Mouse (Mus musculus) olfactory bulb, adult 2 months (tissue): ENCODE data around the gene Xdh. TPM values are rescaled to one million over a fixed set of nuclear protein-coding genes. Genes with fewer than 3 reads are reported as not detected.

Experiments used
- H3K27ac ChIP-seq: fragments of 200-500 bp; 2 replicates; pipeline ENCODE4 v1.5.1; 2012; ENCODE audit warnings: low read depth, low read length; ENCODE audit not compliant: insufficient read depth
- H3K4me1 ChIP-seq: fragments of 200-500 bp; 2 replicates; pipeline ENCODE4 v1.6.1; 2012; ENCODE audit warnings: low read length; ENCODE audit not compliant: control insufficient read depth, insufficient read depth
- H3K4me3 ChIP-seq: fragments of 200-500 bp; 2 replicates; pipeline ENCODE4 v1.5.1; 2012; ENCODE audit warnings: mild to moderate bottlenecking, low read depth, low read length, moderate library complexity; ENCODE audit not compliant: insufficient read depth
- CTCF ChIP-seq: fragments of 200-500 bp; IDR thresholded peaks from 2 replicates; pipeline ENCODE4 v1.5.1; 2012; ENCODE audit warnings: low read depth, mild to moderate bottlenecking, low read length, moderate library complexity; ENCODE audit not compliant: insufficient read depth
- POLR2A ChIP-seq: fragments of 200-500 bp; IDR thresholded peaks from 2 replicates; pipeline ENCODE4 v1.6.1; 2012; ENCODE audit warnings: mild to moderate bottlenecking, low read depth, low read length, moderate library complexity; ENCODE audit not compliant: insufficient read depth
- WGBS: fragments of 180-500 bp; shearing (Covaris S2); methylation state at CpG from one replicate; pipeline ENCODE4 v1.1.7; 2018; 5-methylcytosine and 5-hydroxymethylcytosine counted together
- polyA plus RNA-seq: library from polyadenylated mRNA; stranded (reverse); fragments of >200 nt; gene quantifications from 2 replicates; pipeline ENCODE4 v1.2.4, GENCODE M21; 2012; ENCODE audit warnings: low replicate concordance; ENCODE audit not compliant: missing spikeins, insufficient read depth, insufficient read length

Xdh gene
- polyA plus RNA-seq, result not detected in 2 replicates

DNA sequence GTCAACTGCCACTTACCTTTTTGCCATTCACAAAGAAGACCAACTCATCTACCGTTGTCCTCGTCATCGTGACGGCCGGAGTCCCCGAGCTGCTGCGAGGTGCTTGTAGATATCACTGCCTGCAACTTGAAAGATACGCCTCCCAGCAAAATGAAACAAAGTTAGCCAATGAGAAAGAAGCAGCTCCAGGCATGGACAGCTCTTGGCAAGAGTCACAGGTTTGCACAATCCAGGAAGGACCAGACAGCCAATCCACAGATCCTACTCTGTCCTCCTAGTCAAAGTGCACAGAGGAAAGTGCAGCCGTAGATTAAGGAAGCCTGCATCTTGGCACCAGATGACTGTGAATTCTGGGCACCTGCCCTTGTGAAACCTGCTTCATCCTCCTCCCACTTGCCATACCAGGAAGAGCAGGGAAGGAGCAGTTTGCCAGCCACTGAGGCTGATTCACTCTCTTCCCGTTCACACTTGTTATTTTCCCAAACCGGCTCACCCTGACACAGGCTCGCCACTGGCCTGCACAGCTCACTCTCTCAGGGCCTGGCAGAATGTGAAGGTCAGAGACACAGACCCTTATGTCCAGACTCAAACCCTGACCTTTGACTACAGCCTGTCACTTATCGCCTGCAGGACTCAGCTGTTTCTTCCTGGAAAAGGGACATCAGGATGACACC is at the start of gene Xdh:
Xdh (minus strand) TSS at position 135 of the 674 bp plus-strand sequence.
- no peak within 1 kb of the TSS for H3K4me3 ChIP-seq
- H3K4me1 ChIP-seq, result peaks cover 3% of the 10 kb centered on the region
- TF ChIP-seq POLR2A (no peak), CTCF (no peak)
- no peak within 1 kb of the TSS for H3K27ac ChIP-seq
- WGBS, result 82% methylated on average over 13 of the region's 13 CpGs

DNA sequence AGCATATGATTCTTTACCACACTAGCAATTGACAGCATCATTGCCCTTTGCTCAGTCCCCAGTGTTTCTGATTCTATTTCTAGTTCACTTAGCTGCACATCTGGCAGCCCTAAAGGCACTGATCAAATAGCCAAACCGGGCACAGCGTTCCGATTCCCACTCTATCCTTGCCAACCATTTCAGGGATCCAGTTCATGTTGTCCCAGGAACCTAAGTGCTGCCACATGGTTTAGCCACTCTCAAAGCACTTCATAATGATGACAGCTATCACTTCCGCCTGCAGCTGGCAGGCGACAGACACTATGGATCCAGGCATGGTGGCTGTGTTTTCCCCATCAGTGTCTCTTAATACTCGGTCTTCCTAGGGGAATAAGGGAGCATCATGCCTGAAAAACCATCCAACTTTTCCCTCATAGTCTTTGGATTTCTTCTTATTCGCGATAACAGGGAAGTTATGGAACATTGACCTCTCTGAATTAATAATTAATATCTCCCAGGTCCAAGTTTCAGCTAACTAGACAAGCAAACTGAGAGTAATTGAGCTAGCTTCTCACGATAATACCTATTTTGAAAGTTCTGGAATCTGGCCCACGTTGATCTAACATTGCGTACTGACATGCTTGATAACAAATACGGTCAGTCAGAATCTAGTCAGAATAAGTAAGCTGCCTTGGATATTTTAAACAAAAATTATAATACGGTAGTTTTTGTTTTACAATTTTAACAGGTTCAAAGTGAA is 46.1 kb upstream of the Xdh start:
- TF ChIP-seq POLR2A (no peak), CTCF (no peak)
- WGBS, result 96% methylated on average over 13 of the region's 13 CpGs
- no peak overlapping the region for H3K4me3 ChIP-seq

DNA sequence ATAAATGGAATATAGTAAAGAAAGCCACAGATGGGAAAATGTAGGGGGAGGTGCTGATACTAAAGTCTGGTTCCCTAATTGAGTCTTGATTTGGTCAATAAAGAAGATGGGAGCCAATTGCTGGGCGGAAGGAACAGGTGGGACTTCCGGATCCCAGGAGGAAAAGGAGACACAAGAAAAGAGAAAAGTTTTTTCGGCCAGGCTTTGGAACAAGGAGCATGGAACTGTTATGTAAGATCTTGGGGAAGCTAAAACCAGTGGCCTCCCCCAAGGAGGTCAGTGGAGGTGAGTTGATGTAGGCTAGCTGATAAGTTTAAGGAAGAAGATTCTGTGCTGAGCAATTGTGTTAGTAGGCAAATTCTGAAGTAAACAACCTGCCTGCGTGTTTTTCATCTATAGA is 41.3 kb upstream of the Xdh start:
- WGBS, result 92% methylated on average over 4 of the region's 4 CpGs
- Histone ChIP-seq H3K4me3 (no peak overlapping the region), H3K4me1 (no peaks in the 10 kb centered on the region), H3K27ac (no peak overlapping the region)
- TF ChIP-seq CTCF (no peak), POLR2A (no peak)

More for the DNA sequence above, 46.1 kb upstream of the Xdh start:
- Histone ChIP-seq H3K4me1 (no peaks in the 10 kb centered on the region), H3K27ac (no peak overlapping the region)

DNA sequence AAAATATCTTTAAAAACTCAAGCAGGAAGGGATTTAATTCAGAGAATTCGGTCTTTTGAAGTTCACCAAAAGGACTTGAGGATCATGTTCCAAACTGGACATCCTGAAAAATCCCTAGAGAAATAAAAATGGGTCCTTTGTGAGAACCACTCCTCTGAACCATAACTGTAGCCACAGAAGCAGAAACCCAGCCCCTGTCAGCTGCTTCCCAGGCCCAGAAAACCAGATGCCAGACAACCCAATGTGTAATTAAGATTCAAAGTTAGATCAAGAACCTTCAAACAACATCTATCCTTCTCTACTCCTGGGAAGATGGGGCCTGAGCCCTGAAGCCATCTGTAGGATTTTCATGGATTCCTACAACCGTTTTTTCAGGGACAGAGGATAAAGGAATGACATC is 36.6 kb upstream of the Xdh start:
- 91% methylated on average over 2 of the region's 2 CpGs for WGBS
- H3K27ac ChIP-seq, result no peak overlapping the region
- TF ChIP-seq POLR2A (no peak), CTCF (no peak)
- no peak overlapping the region for H3K4me3 ChIP-seq
- H3K4me1 ChIP-seq, result no peaks in the 10 kb centered on the region

DNA sequence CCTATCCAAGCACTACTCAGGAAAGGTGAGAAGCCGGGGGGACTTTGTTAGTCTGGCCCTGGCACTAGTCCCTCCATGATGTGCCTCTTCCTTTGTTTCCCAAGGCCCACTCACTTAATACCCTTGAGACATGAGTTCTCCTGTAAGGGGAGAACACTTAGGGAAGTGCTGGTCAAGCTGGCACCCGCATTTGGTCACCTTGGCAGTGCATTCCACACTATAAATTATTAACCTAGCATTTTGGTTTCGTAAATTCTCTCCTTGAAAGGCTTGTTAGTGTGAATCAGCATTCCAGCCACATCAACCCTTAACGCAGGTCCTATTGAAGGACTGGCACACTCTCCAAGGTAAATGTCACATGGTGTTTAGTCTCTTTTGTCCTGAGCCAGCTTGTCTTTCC is 35.9 kb upstream of the Xdh start:
- WGBS, result 92% methylated on average over 4 of the region's 4 CpGs
- Histone ChIP-seq H3K4me3 (no peak overlapping the region), H3K27ac (no peak overlapping the region), H3K4me1 (no peaks in the 10 kb centered on the region)
- no peak for TF ChIP-seq POLR2A
- no peak for TF ChIP-seq CTCF

DNA sequence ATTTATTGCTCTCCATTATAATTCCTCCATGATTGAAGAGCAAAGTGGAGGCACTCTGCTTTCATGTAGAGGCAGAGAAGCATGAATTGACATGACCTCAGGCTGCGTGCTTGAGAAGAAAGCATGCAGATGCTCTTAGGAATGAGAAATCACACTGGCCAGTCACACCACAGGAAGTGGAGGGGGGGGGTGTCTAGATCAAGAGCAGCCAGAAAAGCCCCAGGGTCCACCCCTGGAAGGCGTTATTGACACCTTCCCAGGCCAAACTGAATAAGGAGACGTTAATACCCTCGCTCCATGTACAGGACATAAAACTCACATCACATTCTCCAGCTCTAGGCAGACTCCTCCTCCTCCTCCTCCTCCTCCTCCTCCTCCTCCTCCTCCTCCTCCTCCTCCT is 34.5 kb upstream of the Xdh start:
- H3K4me1 ChIP-seq, result no peaks in the 10 kb centered on the region
- no peak overlapping the region for H3K27ac ChIP-seq
- 52% methylated on average over 4 of the region's 4 CpGs for WGBS
- TF ChIP-seq CTCF (no peak), POLR2A (no peak)
- no peak overlapping the region for H3K4me3 ChIP-seq

DNA sequence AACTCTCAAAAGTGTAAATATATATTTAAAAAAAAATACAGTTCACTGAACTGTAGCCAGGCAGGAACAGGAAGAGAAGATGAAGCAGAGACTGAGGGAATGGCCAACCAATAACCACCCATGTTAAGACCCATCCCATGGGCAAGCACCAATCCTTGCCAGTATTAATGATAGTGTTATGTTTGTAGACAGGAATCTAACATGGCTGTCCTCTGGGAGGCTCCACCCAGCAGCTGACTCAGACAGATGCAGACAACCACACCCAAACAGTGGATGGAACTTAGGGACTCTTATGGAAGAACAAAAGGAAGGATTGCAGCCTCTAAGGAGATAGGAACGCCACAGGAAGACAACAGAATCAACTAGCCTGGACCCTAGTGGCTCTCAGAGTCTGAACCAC is 32.9 kb upstream of the Xdh start:
- 96% methylated on average over 1 of the region's 1 CpGs for WGBS
- no peak for TF ChIP-seq POLR2A
- Histone ChIP-seq H3K27ac (no peak overlapping the region), H3K4me1 (no peaks in the 10 kb centered on the region), H3K4me3 (no peak overlapping the region)

DNA sequence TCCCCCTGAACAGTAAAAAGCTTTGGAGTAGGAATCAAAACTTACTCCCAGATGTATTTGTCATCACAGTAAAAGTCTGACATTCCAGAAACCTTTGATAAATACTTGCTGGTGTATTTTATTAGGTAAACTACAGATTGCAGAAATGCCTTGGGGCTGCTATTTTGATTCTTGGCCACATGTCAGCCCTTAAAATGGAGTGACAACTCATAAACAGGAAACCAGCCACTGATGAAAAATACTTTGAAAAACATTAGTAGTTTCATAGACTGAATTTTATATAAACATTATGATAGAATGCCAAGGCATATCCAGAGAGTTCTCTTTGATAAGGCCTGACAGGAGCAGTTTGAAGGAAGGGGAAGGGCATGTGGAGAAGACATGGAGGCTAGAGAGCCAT is 26.1 kb upstream of the Xdh start:
- no peak overlapping the region for H3K4me3 ChIP-seq
- 0 out of 2 replicates have a peak, but pooled peaks cover 2% of the 10 kb centered on the region for H3K4me1 ChIP-seq
- no peak for TF ChIP-seq POLR2A
- no peak overlapping the region for H3K27ac ChIP-seq

DNA sequence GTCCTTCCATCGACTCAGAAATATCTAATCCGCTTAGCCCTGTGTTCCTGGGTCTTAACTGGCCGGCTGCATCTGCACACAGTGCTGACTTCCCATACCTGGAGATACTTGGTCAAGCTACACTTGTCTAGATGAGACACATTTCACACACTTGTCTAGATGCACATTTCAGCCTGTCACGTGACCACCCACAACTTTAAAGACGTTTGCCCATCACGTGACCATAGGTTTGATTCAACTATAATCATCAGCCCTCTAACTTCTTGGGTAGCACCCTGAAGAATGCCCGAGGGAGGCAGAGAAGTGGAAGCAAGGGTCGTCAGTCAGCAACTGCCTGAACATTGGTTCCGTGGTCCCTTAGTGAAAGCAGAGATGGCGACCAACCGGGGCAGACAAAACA is 22.7 kb upstream of the Xdh start:
- 95% methylated on average over 11 of the region's 11 CpGs for WGBS
- H3K4me1 ChIP-seq, result peaks cover 6% of the 10 kb centered on the region
- no peak overlapping the region for H3K27ac ChIP-seq
- H3K4me3 ChIP-seq, result no peak overlapping the region
- TF ChIP-seq CTCF, result no peak
- TF ChIP-seq POLR2A, result no peak
